Mouse (Mus musculus): ENCODE measurements at regions not wholly inside any gene's neighbourhood (a gene's known extent, or its start where the extent isn't known, plus 50 kb on each side); places are given as distances from the start of the nearest gene placed in this dataset.

- TF ChIP-seq CTCF (conservative IDR thresholded peaks at IDR 0.05; ENCODE audit: insufficient read depth, insufficient read length, low read depth, low read length) (no peak), POLR2A (IDR thresholded peaks at IDR 0.05; ENCODE audit: low read depth, low read length) (no peak)
Observed at GRCm38 (mm10) chr19:59669793-59670192, 211.6 kb downstream of the Emx2 start.

Data from kidney, adult 2 months (tissue).